Mouse (Mus musculus) stomach, embryonic 16.5 days (tissue): Measurements from ENCODE around the gene Gm6526. TPM values are rescaled to one million over a fixed set of nuclear protein-coding genes. Genes with fewer than 3 reads are reported as not detected.

Experiments
- polyA plus RNA-seq: library from polyadenylated mRNA; unstranded; fragments of >200 nt; fragmentation: Nextera tagmentation; extraction: Ambion mirVana; gene quantifications from 2 replicates; pipeline ENCODE4 v1.2.1, GENCODE M21; 2015

Gene Gm6526
- polyA plus RNA-seq, 1 experiment from 2014 or later, result not detected

Other genes starting within 250 kb of the Gm6526 start
- not detected in 2 replicates for gene Gm5799, start 204.3 kb upstream of the Gm6526 start, polyA plus RNA-seq
- gene Gm17654, start 168.7 kb upstream of the Gm6526 start, polyA plus RNA-seq, result not detected in 2 replicates
- gene Gm10375, start 139.9 kb upstream of the Gm6526 start, polyA plus RNA-seq, result not detected in 2 replicates
- gene Gm8165, start 70.7 kb upstream of the Gm6526 start, polyA plus RNA-seq, result not detected in 2 replicates
- gene Gm7324, start 50.0 kb upstream of the Gm6526 start, polyA plus RNA-seq, result 0.66 and 0.83 TPM in 2 replicates
- gene Gm16506, start 20.4 kb upstream of the Gm6526 start, polyA plus RNA-seq, result not detected in 2 replicates
- not detected in 2 replicates for gene Gm8180, start 36.9 kb downstream of the Gm6526 start, polyA plus RNA-seq
- 0.40 and 1.0 TPM in 2 replicates for gene Ear1, start 127.7 kb downstream of the Gm6526 start, polyA plus RNA-seq
- gene Ear10, start 175.7 kb downstream of the Gm6526 start, polyA plus RNA-seq, result not detected in 2 replicates
- 9.1 and 10.6 TPM in 2 replicates for gene Gm8113, start 177.5 kb downstream of the Gm6526 start, polyA plus RNA-seq
- gene Ang5, start 209.2 kb downstream of the Gm6526 start, polyA plus RNA-seq, result not detected in 2 replicates